Mouse (Mus musculus): ENCODE data around the gene Slc35b3. TPM values are rescaled to one million over a fixed set of nuclear protein-coding genes. Genes with fewer than 3 reads are reported as not detected.

Gene Slc35b3
- polyA plus RNA-seq, 1 experiment, result 12.4 TPM

DNA sequence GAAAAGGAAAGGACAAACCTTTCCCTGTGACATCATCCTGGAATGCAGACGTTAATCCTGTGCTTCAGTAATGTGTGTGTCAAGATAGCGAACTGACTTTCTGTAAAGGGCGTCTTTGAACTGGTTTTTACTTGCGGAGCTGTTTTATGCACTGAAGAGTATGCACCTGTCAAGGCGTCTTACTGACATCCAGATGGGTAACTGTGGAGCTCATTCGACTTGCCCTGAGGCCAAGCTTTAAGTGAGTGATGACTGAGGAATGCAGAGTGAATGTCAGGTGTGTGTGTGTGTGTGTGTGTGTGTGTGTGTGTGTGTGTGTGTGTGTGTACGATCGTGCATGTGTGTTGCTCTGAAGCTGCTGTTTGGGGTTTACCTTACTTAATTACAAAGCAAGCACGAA is 38.3 kb upstream of the Slc35b3 start:
- H3K36me3 ChIP-seq (ENCODE audit: control insufficient read depth, insufficient read depth), result no peaks in the 10 kb centered on the region
- H3K4me3 ChIP-seq (ENCODE audit: insufficient read depth, poor library complexity, severe bottlenecking), result no peak overlapping the region
- TF ChIP-seq CEBPB (IDR thresholded peaks at IDR 0.05; ENCODE audit: low read depth), result no peak
- TF ChIP-seq CTCF (IDR thresholded peaks at IDR 0.05; ENCODE audit: control insufficient read depth, insufficient read depth, insufficient read length), result no peak
- TF ChIP-seq MYOD1 (IDR thresholded peaks at IDR 0.05; ENCODE audit: control insufficient read depth, insufficient read length, low read depth), result no peak
- no peak for TF ChIP-seq MAX (IDR thresholded peaks at IDR 0.05)
- no peak for TF ChIP-seq FOSL1 (IDR thresholded peaks at IDR 0.05; ENCODE audit: insufficient read depth, low read length, poor library complexity, severe bottlenecking)
- no peak for TF ChIP-seq USF1 (IDR thresholded peaks at IDR 0.05; ENCODE audit: low read depth)
- TF ChIP-seq MYOG (IDR thresholded peaks at IDR 0.05; ENCODE audit: control insufficient read depth, extremely low read depth, insufficient read length), result no peak
- no peaks in the 10 kb centered on the region for H3K27me3 ChIP-seq (ENCODE audit: control insufficient read depth, insufficient read depth, insufficient read length)
- H3K79me3 ChIP-seq (ENCODE audit: low read depth), result no peaks in the 10 kb centered on the region
- no peaks in the 10 kb centered on the region for H3K79me2 ChIP-seq (ENCODE audit: control insufficient read depth, insufficient read depth)
- H3ac ChIP-seq (ENCODE audit: control insufficient read depth, insufficient read length, low read depth), result no peak overlapping the region

DNA sequence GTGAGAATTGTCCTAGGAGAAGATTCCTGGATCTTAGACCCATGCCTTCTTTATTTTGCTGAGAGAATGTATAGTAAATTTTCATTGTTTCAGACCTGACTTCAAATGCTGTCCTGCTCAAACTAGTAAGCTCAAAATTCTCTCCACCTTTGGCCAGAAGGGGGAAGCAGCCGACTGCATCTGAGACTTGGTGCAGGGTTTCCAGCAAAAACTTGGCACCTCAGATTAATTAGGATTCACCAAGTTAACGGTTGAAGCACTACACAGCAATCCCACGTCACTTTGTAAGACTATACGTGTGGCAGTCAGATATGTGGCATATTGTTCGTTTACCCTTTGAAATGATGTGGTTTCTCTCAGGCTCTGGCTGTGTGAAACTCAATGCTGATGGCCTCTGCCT is 31.9 kb upstream of the Slc35b3 start:
- Histone ChIP-seq H3K79me3 (ENCODE audit: low read depth) (no peaks in the 10 kb centered on the region), H3K36me3 (ENCODE audit: control insufficient read depth, insufficient read depth) (no peaks in the 10 kb centered on the region), H3ac (ENCODE audit: control insufficient read depth, insufficient read length, low read depth) (no peak overlapping the region), H3K79me2 (ENCODE audit: control insufficient read depth, insufficient read depth) (no peaks in the 10 kb centered on the region), H3K27me3 (ENCODE audit: control insufficient read depth, insufficient read depth, insufficient read length) (no peaks in the 10 kb centered on the region), H3K4me3 (ENCODE audit: insufficient read depth, poor library complexity, severe bottlenecking) (no peak overlapping the region)
- TF ChIP-seq MAX (IDR thresholded peaks at IDR 0.05), result no peak

DNA sequence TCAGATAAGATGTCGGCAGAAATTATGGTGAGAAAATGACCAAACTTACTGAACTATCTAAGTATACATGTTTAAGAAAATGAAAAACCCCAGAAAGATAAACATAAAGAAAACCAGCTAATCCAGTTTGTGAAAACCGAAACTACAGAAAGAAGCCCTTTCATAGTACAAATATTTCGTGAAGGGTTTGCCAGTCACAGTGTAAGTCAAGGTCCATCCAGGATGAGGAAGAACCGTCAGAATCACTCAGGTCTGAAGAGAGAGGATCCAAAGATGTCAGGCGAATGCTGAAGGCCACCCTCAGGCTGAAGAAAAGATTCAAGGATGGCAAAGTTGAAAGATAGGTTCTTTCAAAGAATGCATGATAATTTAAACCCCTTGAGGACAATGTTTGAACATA is 23.1 kb upstream of the Slc35b3 start:
- H3ac ChIP-seq (ENCODE audit: control insufficient read depth, insufficient read length, low read depth), result no peak overlapping the region
- TF ChIP-seq CTCF (IDR thresholded peaks at IDR 0.05; ENCODE audit: control insufficient read depth, insufficient read depth, insufficient read length) (no peak), USF1 (IDR thresholded peaks at IDR 0.05; ENCODE audit: low read depth) (no peak), MYOD1 (IDR thresholded peaks at IDR 0.05; ENCODE audit: control insufficient read depth, insufficient read length, low read depth) (no peak), MYOG (IDR thresholded peaks at IDR 0.05; ENCODE audit: control insufficient read depth, extremely low read depth, insufficient read length) (no peak), CEBPB (IDR thresholded peaks at IDR 0.05; ENCODE audit: low read depth) (no peak), FOSL1 (IDR thresholded peaks at IDR 0.05; ENCODE audit: insufficient read depth, low read length, poor library complexity, severe bottlenecking) (no peak), MAX (IDR thresholded peaks at IDR 0.05) (no peak)
- no peaks in the 10 kb centered on the region for H3K79me2 ChIP-seq (ENCODE audit: control insufficient read depth, insufficient read depth)
- no peaks in the 10 kb centered on the region for H3K79me3 ChIP-seq (ENCODE audit: low read depth)
- no peak overlapping the region for H3K4me3 ChIP-seq (ENCODE audit: insufficient read depth, poor library complexity, severe bottlenecking)
- H3K27me3 ChIP-seq (ENCODE audit: control insufficient read depth, insufficient read depth, insufficient read length), result no peaks in the 10 kb centered on the region
- no peaks in the 10 kb centered on the region for H3K36me3 ChIP-seq (ENCODE audit: control insufficient read depth, insufficient read depth)

DNA sequence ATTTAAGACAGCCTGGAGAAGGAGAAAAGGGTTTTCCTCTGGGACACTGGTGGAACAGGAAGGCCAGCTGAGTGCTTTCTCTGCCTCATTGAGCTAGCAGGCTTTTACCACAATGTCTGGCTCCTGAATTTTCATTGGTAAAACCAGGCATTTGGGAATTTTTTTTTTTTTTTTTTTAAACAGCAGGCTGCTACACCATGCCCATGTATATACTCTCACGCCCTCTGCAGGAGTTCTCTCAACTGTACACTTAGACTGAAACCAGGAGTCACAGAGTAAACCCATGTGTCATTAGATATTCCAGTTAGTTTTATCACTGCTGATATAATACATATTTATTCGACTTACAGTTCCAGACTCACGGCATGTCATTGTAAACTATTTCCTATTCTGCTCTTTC is 20.2 kb upstream of the Slc35b3 start:
- no peak overlapping the region for H3ac ChIP-seq (ENCODE audit: control insufficient read depth, insufficient read length, low read depth)
- H3K79me2 ChIP-seq (ENCODE audit: control insufficient read depth, insufficient read depth), result no peaks in the 10 kb centered on the region
- TF ChIP-seq MYOG (IDR thresholded peaks at IDR 0.05; ENCODE audit: control insufficient read depth, extremely low read depth, insufficient read length) (no peak), USF1 (IDR thresholded peaks at IDR 0.05; ENCODE audit: low read depth) (no peak), MAX (IDR thresholded peaks at IDR 0.05) (no peak), CTCF (IDR thresholded peaks at IDR 0.05; ENCODE audit: control insufficient read depth, insufficient read depth, insufficient read length) (no peak), FOSL1 (IDR thresholded peaks at IDR 0.05; ENCODE audit: insufficient read depth, low read length, poor library complexity, severe bottlenecking) (no peak), CEBPB (IDR thresholded peaks at IDR 0.05; ENCODE audit: low read depth) (no peak), MYOD1 (IDR thresholded peaks at IDR 0.05; ENCODE audit: control insufficient read depth, insufficient read length, low read depth) (no peak)
- no peaks in the 10 kb centered on the region for H3K36me3 ChIP-seq (ENCODE audit: control insufficient read depth, insufficient read depth)
- no peak overlapping the region for H3K4me3 ChIP-seq (ENCODE audit: insufficient read depth, poor library complexity, severe bottlenecking)
- no peaks in the 10 kb centered on the region for H3K27me3 ChIP-seq (ENCODE audit: control insufficient read depth, insufficient read depth, insufficient read length)
- H3K79me3 ChIP-seq (ENCODE audit: low read depth), result no peaks in the 10 kb centered on the region

DNA sequence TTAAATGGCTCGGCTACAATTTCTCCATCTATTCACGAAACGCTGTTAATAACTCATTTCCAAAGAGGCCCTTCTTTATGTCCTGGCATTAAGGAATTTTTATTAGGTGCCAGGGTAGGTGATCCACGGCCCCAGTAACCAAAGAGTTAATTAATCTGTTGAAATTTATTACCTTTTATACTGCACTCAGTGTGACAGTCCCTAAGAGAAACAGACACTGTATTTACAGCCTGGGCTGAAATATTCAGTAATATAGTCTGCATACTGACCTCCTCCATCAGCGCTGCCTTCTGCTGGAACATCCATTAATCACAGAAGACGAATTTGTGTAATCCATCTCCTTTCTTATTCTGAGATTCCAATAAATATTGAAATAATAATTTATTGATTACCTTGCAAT is 16.3 kb upstream of the Slc35b3 start:
- H3K4me3 ChIP-seq (ENCODE audit: insufficient read depth, poor library complexity, severe bottlenecking), result no peak overlapping the region
- no peaks in the 10 kb centered on the region for H3K79me3 ChIP-seq (ENCODE audit: low read depth)
- no peaks in the 10 kb centered on the region for H3K27me3 ChIP-seq (ENCODE audit: control insufficient read depth, insufficient read depth, insufficient read length)
- no peak for TF ChIP-seq CEBPB (IDR thresholded peaks at IDR 0.05; ENCODE audit: low read depth)
- no peak for TF ChIP-seq MYOG (IDR thresholded peaks at IDR 0.05; ENCODE audit: control insufficient read depth, extremely low read depth, insufficient read length)
- no peak for TF ChIP-seq MYOD1 (IDR thresholded peaks at IDR 0.05; ENCODE audit: control insufficient read depth, insufficient read length, low read depth)
- no peak for TF ChIP-seq USF1 (IDR thresholded peaks at IDR 0.05; ENCODE audit: low read depth)
- TF ChIP-seq MAX (IDR thresholded peaks at IDR 0.05), result no peak
- TF ChIP-seq CTCF (IDR thresholded peaks at IDR 0.05; ENCODE audit: control insufficient read depth, insufficient read depth, insufficient read length), result no peak
- TF ChIP-seq FOSL1 (IDR thresholded peaks at IDR 0.05; ENCODE audit: insufficient read depth, low read length, poor library complexity, severe bottlenecking), result no peak
- no peaks in the 10 kb centered on the region for H3K36me3 ChIP-seq (ENCODE audit: control insufficient read depth, insufficient read depth)
- no peaks in the 10 kb centered on the region for H3K79me2 ChIP-seq (ENCODE audit: control insufficient read depth, insufficient read depth)
- H3ac ChIP-seq (ENCODE audit: control insufficient read depth, insufficient read length, low read depth), result no peak overlapping the region

DNA sequence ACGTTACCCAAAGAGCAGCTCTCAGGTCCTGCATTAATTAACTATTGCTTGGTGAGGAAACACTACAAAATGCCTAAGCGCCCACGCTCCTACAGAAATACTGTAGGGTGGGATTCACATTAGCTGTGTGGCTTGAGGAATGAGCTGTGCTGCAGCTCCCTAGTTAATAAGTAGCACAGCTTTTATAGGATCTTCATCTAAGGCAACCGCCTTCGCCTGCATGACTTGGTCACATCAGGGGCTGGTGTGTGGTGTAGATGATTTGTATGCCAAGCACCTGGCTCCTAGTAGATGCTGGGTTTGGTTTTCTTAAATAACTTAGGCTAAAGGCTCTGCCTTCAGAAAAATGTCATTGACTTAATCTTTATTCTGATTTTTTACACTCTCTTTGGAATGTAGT is 15.2 kb upstream of the Slc35b3 start:
- Histone ChIP-seq H3ac (ENCODE audit: control insufficient read depth, insufficient read length, low read depth) (no peak overlapping the region), H3K79me2 (ENCODE audit: control insufficient read depth, insufficient read depth) (no peaks in the 10 kb centered on the region), H3K79me3 (ENCODE audit: low read depth) (no peaks in the 10 kb centered on the region), H3K36me3 (ENCODE audit: control insufficient read depth, insufficient read depth) (no peaks in the 10 kb centered on the region), H3K4me3 (ENCODE audit: insufficient read depth, poor library complexity, severe bottlenecking) (no peak overlapping the region), H3K27me3 (ENCODE audit: control insufficient read depth, insufficient read depth, insufficient read length) (no peaks in the 10 kb centered on the region)
- TF ChIP-seq FOSL1 (IDR thresholded peaks at IDR 0.05; ENCODE audit: insufficient read depth, low read length, poor library complexity, severe bottlenecking), result no peak

All from C2C12 (cell line).